Mouse (Mus musculus) c-Kit-negative CD71-positive TER-119-positive erythroid progenitor cells, embryonic 14.5 days (primary cell): ENCODE results near the gene Ppm1l.

Source experiments
- DNase-seq: peaks from one replicate; pipeline ENCODE4 v3.0.0-alpha.2; 2013; ENCODE audit warnings: low read depth, low spot score

Ppm1l gene

DNA sequence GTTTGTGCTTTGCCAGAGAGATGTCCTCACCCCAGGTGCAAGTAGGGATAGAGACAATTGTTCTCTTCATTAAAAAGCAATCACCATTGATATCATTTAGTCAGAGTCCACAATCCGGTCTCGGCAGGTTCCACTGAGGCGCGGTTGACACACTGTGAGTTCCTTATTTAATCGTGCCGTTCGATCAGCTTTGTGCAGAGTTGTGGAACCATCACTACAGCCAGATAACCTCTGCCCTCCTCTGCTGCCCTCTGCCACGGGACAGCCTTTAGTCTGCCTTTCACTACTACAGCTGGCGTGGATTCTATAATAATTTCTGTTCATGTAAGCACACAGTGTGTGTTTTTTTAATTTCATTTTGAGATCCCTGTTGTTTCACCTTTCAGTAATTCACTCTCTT lies 17.2 kb downstream of the Ppm1l start:
- no peak for DNase-seq

DNA sequence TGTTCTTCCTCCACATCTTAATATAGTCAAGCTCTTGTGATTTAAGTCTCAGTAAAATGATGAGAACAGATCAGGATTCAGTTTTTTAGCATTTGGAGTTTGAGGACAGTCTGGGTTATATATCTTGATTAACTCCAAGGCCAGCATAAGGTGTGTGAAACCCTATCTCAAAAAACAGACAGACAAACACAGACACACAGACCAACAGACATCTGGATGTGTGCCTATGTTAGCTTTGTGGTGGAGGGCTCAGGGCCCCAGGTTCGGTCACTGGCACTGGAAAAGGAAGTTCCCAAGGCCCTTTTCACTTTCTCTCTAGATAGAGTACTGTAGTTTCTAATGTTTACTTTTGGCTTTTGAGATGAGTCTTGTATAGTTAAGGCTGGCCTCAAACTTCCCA lies 23.8 kb downstream of the Ppm1l start:
- no peak for DNase-seq

DNA sequence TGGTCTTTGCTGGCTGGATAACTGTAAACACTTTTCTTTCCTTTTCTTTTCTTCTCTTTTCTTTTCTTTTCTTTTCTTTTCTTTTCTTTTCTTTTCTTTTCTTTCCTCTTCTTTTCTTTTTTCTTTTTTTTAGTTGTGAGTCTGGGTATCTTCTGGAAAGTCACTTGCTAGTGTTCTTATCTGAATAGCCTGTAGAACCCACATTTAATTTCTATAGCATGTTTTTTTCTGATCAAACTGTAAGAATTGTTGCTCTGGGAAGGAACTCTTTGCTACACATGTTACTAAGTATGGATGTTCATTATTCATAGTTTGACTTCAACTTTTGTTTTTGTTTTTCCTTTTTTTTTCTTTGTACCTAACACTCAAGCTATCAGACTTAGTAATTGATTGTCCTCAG lies 24.3 kb downstream of the Ppm1l start:
- no peak for DNase-seq

DNA sequence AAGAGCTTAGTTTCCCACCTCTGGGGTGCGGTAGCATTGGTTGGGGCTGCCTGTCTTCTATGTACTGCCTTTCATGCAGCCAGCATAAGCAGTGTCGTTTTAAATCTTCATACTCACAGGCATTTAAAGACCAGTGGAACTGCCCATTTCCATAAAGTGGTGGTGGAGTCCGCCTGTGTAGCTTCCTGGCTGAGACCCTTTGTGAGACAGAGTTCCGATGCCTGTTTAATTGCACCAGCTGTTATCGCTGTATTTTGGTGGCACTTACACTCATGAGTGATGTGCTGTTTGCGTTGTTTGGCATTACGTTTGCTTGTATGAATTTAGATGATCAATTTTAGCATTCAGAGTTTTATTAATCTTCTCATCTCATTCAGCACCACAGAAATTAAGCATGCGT lies 24.9 kb downstream of the Ppm1l start:
- DNase-seq = no peak

DNA sequence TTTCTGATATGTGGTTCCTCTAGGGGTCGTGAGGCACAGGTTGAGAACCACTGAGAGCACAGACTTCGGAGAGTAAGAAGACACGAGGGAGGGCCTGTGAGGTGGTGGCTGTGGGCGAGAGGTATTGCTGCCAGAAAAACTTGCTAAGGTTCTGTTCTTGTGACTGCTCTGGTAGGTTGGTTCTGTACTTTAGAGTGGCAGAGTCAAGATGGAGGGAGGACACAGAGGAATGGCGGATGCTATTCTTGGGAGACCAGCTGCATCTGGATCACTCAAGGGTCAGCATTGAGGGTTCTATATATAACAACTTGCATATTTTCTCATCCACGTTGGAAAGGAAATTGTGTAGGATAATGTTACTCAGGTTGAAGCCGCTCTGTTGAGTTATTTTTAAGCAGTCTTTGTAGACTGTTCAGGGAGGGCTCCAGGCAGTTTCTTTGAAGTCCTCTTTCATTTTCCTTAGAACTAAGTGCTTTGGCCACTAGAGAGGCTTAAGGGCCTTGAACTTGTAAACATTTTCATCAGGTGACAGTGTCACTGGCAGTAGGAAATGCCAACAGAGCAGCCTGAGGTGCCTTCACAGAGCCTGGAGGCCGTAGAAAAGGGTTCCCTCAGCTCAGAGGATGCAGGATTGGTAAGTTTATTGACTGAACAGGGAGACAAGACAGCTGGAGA lies 25.7 kb downstream of the Ppm1l start:
- no peak for DNase-seq

DNA sequence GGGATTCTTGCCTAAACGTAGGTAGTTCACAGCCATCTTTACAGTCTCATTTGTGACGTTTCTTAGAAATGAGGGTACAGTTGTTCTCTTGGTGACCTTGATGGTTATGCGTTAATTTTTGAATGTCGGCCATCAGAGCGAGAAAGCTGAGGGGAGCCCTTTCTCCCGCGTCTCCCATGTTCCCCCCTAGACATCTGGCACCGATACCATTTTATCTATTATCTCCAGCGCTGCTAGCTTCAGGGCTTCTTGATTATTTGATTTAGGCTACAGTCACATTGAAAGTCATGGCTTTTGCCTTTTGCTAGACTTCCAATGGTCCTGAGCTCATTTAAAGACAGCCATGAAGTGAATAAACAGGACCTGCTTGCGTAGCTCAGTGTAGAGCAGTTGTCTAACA lies 26.5 kb downstream of the Ppm1l start:
- no peak for DNase-seq

DNA sequence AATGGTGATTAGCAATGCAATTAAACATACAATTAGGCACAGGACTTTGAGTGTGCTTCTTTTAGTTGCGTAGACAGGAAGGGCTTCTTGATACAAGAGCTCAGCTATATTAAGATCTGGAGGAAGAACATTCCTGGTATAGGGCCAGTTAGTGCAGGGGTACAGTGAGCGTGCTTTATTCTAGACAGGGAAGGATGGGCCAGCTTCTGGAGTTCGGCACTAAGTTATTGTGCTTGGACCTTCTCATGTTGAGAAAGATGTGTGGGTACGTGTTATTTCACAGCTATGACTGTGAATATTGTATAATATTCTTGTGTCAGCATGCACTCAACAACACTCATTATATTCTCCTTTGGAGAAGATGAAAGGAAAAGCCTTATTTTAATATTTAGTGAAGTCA lies 29.9 kb downstream of the Ppm1l start:
- no peak for DNase-seq

DNA sequence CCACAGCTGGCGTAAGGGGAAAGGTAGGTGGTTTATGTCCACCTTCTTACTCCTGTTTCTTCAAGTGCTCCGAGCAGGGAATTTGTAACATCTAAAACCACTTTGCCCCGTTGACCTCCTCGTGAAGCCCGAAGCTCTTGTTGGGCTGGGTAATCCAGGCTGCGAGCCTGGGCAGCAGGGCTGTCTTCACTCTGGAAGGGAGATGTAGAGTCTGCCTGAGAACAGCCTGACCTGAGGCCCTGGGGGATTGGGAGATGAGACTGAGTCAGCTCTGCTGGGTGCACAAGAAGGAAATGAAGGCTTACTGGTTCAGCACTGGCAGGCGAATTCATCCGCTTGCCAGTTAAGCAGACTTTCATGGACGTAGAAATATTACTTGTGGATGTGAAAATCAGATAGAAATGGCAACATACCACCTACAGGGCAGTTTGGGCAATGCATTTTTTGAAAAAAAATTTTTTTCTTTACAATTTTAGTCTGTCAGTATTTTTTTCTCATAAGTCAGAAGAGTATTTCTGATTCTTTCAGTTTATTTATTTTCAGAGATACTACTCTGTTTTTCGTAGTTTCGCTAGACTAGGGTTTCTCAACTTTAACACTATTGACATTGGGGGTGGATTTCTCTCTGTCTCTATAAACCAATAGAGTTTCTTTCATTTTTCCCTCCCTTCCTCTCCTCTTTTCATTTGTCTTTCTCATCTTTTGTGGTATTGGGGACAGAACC lies 31.7 kb downstream of the Ppm1l start:
- DNase-seq = no peak

DNA sequence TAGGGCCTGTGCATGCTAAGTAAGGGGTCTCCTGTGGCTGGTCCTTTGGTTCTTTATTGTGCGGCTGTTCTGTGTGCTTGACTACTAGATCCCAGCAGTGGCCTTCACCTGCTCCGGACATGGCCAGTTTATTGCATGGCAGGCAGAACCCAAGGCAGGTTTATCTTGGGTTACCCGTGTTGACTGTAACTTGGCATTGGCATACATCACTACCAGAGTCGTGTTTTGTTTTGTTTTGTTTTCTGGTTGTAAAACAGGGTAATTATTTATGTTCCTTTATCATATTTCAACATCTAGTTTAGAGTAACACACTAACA lies 32.2 kb downstream of the Ppm1l start:
- no peak for DNase-seq

DNA sequence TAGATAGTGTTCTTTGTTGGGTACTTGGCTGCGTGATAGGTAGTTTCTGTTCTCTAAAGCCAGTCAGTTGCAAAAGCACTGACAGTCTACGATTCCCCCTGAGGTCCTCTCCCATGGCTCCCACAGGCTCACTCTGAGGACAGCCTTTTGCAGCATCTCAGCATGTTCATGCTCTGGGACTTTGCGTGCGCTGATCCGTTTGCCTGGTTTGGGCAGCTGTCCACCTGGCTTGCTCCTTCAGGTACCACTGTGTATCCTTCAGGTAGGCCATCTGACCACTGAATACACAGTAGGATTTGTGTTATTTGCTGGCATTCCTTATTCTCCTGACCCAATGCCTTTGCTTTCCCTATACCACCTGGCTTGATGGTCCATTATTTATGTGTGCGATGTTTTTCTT lies 33.3 kb downstream of the Ppm1l start:
- DNase-seq = no peak

DNA sequence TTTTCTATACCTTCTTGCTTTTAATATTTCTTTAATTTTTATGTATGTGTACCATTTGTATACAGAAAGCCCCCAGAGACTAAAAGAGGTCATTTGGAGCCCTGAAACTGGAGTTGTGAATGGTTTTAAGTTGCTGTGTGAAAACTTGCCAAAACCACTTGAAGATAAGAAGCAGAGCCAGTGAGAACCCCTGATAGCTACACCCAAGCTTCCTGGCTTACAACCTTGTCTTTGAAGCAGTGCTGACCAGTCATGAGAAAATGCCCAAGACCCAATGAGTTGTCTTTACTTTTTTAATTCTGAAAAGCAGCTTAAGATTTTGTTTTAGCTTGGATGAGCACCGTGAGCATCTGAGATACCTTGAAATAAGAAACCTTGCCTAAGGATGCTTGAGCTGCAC lies 35.5 kb downstream of the Ppm1l start:
- no peak for DNase-seq

DNA sequence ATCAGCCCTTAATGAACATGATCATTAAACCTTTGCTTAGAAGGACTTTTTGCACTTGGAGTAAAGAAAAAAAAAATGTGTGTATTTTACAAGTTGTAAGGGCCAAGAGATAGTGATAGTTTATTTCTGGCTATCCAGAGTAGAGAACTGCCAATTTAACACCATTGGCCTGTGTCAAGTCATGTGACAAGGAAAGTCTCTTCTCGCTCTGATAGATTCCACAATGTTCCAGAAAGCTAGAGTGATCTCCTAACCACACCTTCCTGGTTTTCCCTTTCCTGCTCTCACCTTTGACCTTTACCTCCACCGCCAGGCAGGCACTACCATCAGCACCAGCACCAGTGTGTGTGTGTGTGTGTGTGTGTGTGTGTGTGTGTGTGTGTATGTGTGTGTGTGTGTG lies 38.0 kb downstream of the Ppm1l start:
- DNase-seq = no peak

DNA sequence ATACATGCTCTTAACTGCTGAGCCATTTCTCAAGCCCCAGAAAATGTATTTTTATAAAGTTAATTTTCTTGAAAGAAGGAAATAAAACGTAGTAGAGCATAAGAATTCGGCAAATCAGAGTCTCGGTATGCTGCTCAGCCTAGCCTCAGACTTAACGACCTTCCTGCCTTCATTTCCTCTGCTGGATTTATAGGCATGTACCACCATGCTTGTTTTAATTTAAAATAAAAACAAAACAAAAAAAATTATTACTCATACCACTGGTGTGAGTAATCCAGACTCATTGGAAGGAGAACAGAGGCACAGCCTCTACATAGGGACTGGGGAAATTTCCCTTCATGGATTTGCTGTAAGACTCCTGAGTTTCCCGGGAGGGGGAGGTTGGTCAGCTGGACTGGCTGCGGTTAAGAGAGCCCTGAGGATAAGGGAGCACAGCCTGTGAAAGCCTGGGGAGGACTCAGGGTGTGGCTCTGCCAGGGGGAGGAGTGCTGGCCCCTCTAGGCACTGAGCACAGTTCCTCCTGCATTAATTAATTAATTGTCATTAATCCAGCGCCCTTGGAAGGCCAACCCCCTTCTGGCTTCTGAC lies 39.5 kb downstream of the Ppm1l start:
- DNase-seq = no peak

DNA sequence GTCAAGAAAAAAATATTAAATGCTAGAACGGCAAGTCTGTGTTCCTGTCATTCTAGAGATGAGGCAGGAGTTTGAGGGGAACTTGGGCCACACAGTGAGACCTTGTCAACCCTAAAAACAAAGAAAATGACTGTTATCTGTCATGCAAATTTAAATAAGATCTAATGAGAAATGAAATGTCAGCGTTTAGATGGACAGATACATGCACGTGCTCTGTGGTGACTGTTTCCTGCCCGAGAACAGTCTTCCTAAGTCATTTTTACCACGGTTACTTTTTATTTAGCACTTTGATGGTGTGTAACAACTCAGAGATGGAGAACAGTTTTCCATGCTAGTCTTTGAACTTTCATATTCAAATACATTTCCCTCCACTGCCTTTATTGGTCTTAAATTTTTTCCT lies 40.1 kb downstream of the Ppm1l start:
- no peak for DNase-seq

DNA sequence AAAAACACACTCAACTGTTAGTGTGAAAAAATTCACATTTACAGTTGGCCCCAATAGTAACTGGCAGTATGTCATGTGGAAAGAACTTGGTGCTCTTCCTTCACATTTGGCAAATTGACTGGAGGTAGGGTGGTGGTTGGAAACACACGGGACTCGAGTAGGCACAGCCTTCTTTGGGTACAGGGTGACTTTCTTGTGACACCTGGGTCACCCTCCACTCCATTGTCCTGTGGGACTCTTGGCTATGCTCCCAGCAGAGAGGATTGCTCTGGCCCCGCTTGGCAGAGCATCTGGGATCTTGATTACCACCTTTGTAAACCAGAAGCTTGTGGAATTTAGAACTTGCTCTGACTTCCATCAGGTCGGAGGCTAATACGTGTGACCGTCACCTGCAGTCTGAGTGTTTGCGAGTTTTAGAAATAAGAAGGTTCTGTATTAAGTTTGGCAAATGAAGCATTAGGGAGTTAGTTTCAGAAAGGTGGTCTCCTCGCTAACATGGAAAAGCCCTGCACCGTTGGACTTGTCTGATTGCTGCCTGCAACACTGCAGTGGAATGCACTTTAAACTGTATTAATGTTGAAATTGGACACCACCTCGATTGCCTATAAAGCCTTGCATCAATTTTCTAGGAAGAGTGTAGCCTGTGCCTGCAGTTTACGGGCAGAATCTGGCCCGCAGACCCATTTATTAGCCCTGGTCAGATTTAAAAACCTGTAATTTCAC lies 41.4 kb downstream of the Ppm1l start:
- no peak for DNase-seq

DNA sequence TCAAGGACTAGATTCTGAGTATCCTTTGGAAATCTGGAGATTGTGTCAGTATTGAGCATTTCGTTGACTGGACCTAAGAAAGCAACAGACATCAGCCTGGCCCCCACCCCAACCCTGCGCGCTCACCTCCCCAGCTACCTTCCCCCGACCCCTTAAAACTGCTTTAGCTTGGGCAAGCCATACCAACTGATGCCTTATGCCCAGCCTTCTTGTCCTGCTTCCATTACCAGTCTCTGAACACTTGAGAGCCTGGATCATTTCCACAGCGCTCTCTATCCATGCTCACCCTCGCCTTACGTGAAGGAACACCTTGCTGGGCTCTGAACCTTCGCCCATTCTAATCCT lies 41.9 kb downstream of the Ppm1l start:
- DNase-seq = no peak

DNA sequence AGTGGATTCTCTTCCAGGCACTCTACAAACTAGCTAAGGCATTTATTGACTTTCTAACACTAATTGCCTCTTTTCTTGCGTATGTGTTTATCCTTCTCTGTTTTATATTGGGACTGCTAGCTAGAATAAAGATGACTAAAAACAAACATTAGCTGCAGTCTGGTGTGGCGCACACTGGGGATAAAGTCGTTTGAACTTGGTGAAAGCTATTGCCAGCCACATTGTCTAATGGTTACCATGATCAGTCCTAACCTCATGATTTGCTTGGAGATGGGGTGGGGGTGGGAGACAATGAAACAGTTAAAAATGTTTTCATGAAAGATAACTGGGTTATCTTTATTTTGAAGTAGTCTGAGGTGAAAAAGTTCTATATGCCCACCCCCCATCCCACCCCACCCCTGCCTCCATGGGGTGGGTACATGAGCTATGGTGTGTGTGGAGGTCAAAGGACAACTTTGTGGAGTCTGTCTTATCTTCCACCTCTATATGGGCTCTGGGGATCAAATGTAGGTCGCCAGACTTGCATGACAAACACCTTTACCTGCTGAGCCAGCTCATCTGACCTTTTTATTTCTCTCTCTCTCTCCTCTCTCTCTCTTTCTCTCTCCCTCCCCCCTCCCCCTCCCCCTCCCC lies 43.7 kb downstream of the Ppm1l start:
- no peak for DNase-seq

DNA sequence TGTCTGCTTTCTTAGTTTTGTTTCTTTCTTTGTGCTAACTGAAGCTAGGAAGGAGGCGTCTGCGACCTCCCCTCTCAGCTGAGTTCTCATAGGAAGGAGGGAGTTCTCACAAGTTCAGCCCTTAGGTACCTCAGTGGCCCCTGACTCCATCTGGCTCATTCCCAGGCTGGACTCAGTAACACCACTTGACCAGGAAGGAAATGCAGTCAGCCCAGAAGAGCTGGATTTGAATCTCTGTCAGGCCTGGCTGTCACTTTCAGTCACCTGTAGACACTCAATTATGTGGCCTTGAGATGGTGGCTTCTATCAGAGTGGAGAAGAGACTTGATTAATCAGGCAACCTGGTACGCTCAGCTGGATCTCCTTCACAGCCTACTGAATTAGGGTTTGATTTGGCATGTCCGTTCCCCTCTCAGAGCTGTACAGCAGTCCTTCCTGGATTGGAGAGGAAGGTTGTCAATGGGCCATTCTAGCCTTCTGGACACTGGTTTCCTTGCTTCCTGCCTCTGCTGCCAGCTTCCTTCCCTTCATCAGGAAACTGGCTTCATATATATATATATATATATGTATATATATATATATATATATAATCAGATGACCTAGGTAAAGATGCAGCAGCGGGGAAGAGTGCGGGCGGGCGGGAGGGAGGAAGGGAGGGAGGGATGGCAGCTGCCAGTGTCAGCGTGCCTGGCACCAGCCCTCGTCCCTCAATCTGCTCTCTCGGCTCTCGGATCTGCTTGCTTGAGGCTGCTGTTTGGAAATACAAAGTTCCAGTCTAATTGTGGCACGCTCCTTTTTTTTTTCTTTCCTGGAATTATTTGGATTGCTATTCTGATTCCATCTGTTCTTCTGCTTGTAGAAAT lies 45.1 kb downstream of the Ppm1l start:
- no peak for DNase-seq

DNA sequence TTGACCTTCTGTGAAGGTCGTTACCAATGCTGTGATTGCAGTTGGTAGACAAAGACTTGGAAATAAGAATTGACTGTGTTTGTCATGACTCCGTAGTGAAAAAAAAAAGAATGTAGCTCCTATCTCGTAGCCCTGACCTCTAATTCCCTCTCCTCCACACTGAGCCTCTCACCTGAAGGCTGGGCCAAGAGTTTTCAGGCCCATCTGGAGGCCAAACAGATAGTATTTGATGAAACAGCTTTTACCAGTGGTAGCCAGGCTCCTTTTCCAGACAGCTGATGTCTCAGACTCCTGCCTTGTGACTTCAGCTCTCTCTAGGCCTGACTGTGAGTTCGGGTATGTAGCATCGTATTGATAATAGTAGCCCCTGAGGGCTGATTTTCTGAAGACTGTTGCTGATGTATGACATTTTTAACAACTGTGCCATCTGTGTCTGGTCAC lies 45.7 kb downstream of the Ppm1l start:
- DNase-seq = no peak

DNA sequence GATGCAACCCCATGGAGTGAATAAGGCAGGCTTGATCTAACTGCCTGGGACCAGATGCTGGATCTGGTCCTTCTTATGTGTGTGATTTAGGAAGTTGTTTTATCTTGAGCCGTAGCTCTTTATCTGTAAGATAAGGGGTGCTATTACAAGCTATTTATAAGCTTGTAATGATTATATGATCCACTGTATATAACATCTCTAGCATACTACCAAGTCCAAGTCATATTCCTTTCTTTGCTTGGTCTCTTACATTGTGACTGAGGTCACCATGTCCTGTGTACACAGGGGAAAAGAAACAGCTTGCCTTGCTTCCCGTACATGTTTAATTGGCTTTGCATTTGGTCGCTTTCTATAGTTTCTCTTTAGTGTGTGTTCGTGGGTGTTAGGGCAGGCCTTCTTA lies 46.2 kb downstream of the Ppm1l start:
- no peak for DNase-seq

DNA sequence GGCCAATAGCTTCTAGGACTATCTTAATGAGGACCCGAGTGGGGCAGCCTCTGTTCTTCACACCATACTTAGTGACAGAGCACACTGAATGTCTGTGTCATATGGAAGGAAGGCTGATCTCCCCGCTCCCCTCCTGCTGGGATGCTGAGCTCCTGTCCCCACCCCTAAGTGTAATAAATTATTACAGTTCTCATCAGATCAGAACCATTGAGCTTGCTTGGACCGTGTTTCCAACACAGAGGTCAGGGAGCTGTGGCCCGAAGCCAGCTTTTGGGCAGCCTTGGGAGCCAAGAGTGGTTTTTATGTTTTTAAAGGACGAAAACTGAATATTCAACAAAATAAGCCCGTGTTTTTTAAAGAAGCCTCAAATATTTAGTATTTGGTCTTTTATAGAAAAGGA lies 47.5 kb downstream of the Ppm1l start:
- DNase-seq = no peak
